Mouse (Mus musculus): ENCODE data around the gene Tmem215. TPM values are rescaled to one million over a fixed set of nuclear protein-coding genes. Genes with fewer than 3 reads are reported as not detected.

Gene Tmem215
- not detected for total RNA-seq (2021)
- long read RNA-seq, experiment 1, result 0 reads
- long read RNA-seq, experiment 2, result 0 reads

GRCm38 (mm10) chr4:40471880-40472279 lies at the start of gene Tmem215:
Tmem215 (plus strand) TSS chr4:40472180.
- Histone ChIP-seq H3K27ac (no peak within 1 kb of the TSS), H3K4me3 (no peak within 1 kb of the TSS)
- no peak for TF ChIP-seq CTCF (IDR thresholded peaks at IDR 0.05)
- no peak for DNase-seq
- intact Hi-C loops (cut with DNase I), result no loop called here

- no peak overlapping the region for H3K4me3 ChIP-seq
- no peak for TF ChIP-seq CTCF (IDR thresholded peaks at IDR 0.05)
- DNase-seq, result no peak
- intact Hi-C loops (cut with DNase I), result no loop called here
- H3K27ac ChIP-seq, result no peak overlapping the region
Measured at GRCm38 (mm10) chr4:40431916-40432315, 40.1 kb upstream of the Tmem215 start.

- Histone ChIP-seq H3K4me3 (no peak overlapping the region), H3K27ac (no peak overlapping the region)
- intact Hi-C loops (cut with DNase I), result no loop called here
- no peak for DNase-seq
- no peak for TF ChIP-seq CTCF (IDR thresholded peaks at IDR 0.05)
Measured at GRCm38 (mm10) chr4:40433379-40433778, 38.6 kb upstream of the Tmem215 start.

GRCm38 (mm10) chr4:40434388-40434787 lies 37.6 kb upstream of the Tmem215 start:
- no peak overlapping the region for H3K4me3 ChIP-seq
- no peak overlapping the region for H3K27ac ChIP-seq
- DNase-seq, result no peak
- intact Hi-C loops (cut with DNase I), result no loop called here
- TF ChIP-seq CTCF (IDR thresholded peaks at IDR 0.05), result no peak

GRCm38 (mm10) chr4:40443565-40443964 lies 28.4 kb upstream of the Tmem215 start:
- Histone ChIP-seq H3K4me3 (no peak overlapping the region), H3K27ac (no peak overlapping the region)
- intact Hi-C loops (cut with DNase I), result no loop called here
- no peak for DNase-seq
- no peak for TF ChIP-seq CTCF (IDR thresholded peaks at IDR 0.05)

GRCm38 (mm10) chr4:40472700-40473530 lies 935 bp downstream of the Tmem215 start:
- no peak for TF ChIP-seq CTCF (IDR thresholded peaks at IDR 0.05)
- no peak for DNase-seq
- intact Hi-C loops (cut with DNase I), result no loop called here
- H3K27ac ChIP-seq, result no peak overlapping the region
- no peak overlapping the region for H3K4me3 ChIP-seq

GRCm38 (mm10) chr4:40473911-40474310 lies 1.9 kb downstream of the Tmem215 start:
- DNase-seq, result no peak
- TF ChIP-seq CTCF (IDR thresholded peaks at IDR 0.05), result no peak
- Histone ChIP-seq H3K4me3 (no peak overlapping the region), H3K27ac (no peak overlapping the region)
- intact Hi-C loops (cut with DNase I), result no loop called here

GRCm38 (mm10) chr4:40477963-40478362 lies 6.0 kb downstream of the Tmem215 start:
- no peak for TF ChIP-seq CTCF (IDR thresholded peaks at IDR 0.05)
- H3K27ac ChIP-seq, result no peak overlapping the region
- intact Hi-C loops (cut with DNase I), result no loop called here
- no peak overlapping the region for H3K4me3 ChIP-seq
- no peak for DNase-seq

GRCm38 (mm10) chr4:40486546-40486945 lies 14.6 kb downstream of the Tmem215 start:
- TF ChIP-seq CTCF (IDR thresholded peaks at IDR 0.05), result no peak
- DNase-seq, result no peak
- Histone ChIP-seq H3K27ac (no peak overlapping the region), H3K4me3 (no peak overlapping the region)
- intact Hi-C loops (cut with DNase I), result no loop called here

GRCm38 (mm10) chr4:40491731-40492130 lies 19.8 kb downstream of the Tmem215 start:
- intact Hi-C loops (cut with DNase I), result no loop called here
- no peak overlapping the region for H3K4me3 ChIP-seq
- no peak for DNase-seq
- H3K27ac ChIP-seq, result no peak overlapping the region
- TF ChIP-seq CTCF (IDR thresholded peaks at IDR 0.05), result no peak

- H3K27ac ChIP-seq, result no peak overlapping the region
- intact Hi-C loops (cut with DNase I), result no loop called here
- H3K4me3 ChIP-seq, result no peak overlapping the region
- no peak for DNase-seq
- TF ChIP-seq CTCF (IDR thresholded peaks at IDR 0.05), result no peak
Measured at GRCm38 (mm10) chr4:40496354-40496753, 24.4 kb downstream of the Tmem215 start.

- DNase-seq, result no peak
- intact Hi-C loops (cut with DNase I), result no loop called here
- TF ChIP-seq CTCF (IDR thresholded peaks at IDR 0.05), result no peak
- no peak overlapping the region for H3K4me3 ChIP-seq
- no peak overlapping the region for H3K27ac ChIP-seq
Measured at GRCm38 (mm10) chr4:40496828-40497227, 24.8 kb downstream of the Tmem215 start.

- TF ChIP-seq CTCF (IDR thresholded peaks at IDR 0.05), result no peak
- DNase-seq, result no peak
- no peak overlapping the region for H3K4me3 ChIP-seq
- intact Hi-C loops (cut with DNase I), result no loop called here
- H3K27ac ChIP-seq, result no peak overlapping the region
Measured at GRCm38 (mm10) chr4:40499812-40500591, 28.0 kb downstream of the Tmem215 start.
